Mouse (Mus musculus) small intestine, adult 2 months (tissue): Measurements from ENCODE around the gene Akap13.

Experiments used
- CTCF ChIP-seq: fragments of 200-500 bp; IDR thresholded peaks from 2 replicates; pipeline ENCODE4 v1.5.1; 2012; ENCODE audit warnings: low read depth, mild to moderate bottlenecking, control low read depth, inconsistent platforms, low read length, moderate library complexity, mixed read lengths; ENCODE audit not compliant: insufficient replicate concordance, insufficient read length; ENCODE audit errors: extremely low read depth
- POLR2A ChIP-seq: fragments of 200-500 bp; IDR thresholded peaks from 2 replicates; pipeline ENCODE4 v1.6.1; 2012; ENCODE audit warnings: low read depth, mild to moderate bottlenecking, control low read depth, inconsistent platforms, low read length, moderate library complexity

GRCm38 (mm10) chr7:75642178-75642777 is 186.9 kb downstream of the Akap13 start:
- no peak for TF ChIP-seq CTCF
- no peak for TF ChIP-seq POLR2A
